Mouse (Mus musculus): ENCODE measurements around the gene Pdzd3.

The Pdzd3 gene

DNA sequence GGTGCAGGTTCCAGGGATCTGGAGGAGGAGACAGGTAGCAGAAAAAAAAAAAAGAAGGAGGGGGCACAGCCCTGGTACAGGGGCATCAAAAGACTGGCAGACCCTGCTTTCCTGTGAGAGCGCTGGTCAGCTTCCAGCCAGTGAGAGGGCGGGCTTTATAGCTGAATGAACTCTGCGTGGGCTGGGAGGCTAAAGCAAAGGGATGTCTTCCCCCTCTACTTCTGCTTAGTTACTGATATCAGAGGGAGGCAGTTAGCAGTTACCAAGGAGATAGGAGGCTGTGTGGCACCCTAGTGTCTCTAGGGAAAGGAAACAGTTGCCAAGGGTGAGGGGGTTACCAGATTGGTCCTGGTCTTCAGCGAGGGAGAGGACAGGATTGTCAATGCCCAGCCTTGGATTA, 826 bp downstream of the Pdzd3 start:
- DNase-seq (ENCODE audit: low spot score), result no peak

DNA sequence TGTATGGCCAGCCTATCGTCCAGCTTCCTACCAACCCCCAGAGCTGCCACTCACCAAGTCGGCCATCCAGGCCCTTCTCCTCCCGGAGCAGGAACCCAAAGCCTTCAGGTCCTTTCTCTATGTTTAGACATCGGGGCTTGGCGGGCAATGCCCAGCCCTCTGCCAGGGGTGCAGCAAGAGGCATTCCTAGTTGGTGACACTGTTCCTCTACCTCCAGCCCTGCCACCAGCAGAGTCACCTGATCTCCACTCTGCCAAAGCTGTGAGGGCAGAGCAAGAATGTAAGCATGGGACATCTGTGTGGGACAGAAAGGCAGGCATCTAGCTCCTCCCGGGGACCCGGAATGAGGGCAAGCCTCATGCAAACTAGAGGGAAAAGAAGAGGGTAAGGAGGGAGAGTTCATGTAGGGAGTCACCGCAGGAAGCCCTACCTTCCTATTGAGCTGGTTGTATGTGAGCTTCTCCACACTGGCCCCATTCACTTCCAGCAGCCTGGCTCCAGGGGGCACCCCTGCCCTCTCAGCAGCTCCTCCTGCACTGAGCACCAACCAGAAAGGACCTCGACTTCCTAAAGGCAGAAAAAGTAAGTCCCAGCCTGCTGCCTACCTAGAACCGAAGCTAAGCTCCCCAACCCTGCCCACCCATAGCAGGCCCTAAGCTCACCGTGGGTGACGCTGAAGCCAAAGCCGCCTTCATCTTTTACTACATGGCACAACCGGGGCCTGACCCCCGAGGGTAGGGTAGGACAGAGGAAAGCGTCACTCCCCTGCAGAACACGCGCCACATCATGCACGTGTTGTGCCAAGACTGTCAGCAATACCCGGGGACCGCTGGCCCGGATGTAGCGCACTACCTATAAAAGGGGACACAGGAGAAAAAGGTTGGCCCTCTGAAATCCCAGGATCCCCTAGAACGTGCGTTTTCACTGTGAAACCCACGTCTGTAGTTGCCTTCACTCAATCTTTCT, 1.8 kb downstream of the Pdzd3 start:
- DNase-seq (ENCODE audit: low spot score), result peak; percentile 77

DNA sequence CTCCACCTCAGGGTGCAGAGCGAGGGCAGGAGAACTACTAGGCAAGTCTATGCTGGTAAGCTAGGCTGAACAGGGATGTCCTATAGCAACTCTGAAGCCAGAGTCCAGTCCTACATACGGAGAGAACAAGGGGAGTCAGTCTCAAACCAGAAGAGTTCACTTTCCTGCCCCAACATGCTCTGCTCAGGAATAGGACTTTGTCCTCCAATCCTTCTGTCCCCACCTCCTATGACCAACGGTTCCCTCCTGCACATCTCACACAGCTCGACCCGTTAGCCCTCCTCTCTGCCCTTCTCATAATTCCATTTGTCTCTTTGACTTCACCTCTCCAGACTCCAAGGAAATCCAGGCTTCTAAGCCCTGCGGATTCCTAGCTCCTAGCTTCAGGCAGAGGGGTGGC, 3.4 kb downstream of the Pdzd3 start:
- no peak for DNase-seq (ENCODE audit: low spot score)

DNA sequence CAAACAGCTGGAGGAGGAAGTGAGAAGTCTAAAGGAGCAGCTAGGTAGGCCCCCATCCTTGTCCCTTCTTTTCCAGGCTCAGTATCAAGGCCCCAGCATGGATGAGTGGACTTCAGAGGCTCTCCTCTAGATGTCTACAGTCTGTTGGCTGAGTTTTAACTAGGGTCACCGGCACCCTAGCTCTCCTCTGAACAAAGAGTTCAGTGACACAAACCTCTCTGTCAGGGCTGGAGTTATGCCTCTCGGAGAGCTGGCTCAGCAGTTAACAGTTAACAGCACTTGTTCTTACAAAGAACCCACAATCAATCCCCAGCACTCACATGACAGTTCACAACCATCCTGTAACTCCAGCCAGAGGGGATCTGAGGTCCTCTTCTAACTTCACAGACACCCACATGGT, 7.7 kb downstream of the Pdzd3 start:
- no peak for DNase-seq (ENCODE audit: low spot score)

DNA sequence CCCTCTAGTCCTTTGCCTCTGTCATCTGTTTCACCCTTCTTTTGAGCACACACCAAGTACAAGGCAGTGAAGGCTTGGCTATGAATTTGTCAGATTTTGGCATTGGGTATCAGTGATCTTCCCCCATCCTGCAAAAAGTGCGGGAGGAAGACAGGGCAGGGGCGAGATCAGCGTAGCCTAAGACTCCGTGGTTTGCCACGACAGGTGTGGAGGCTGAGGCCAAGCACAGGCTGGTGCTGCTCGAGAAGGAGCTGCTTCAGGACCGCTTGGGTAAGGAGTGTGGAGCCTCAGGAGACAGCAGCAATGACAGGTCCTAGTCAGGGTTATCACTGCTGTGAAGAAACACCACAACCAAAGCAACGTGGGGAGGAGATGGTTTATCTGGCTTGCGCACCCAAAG, 9.9 kb downstream of the Pdzd3 start:
- no peak for DNase-seq (ENCODE audit: low spot score)

DNA sequence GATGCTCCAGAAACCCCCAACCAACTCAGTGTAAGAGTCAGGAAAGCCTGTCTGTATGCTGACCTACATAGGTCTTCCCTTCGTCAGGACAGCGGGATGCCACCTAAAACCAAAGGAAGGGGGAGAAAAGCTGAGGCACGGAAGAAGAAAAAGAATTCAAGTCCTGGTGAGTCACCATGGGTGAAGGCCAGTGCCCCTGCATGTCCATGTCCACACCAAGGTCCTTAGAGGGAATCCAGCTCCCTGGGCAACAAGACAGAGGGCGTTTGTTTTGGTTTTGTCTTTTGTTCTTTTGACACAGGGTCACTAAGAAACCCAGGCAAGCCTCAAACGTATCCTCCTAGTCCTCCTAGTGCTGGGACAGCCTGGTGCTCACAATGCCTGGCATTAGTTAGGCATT, 10.4 kb downstream of the Pdzd3 start:
- no peak for DNase-seq (ENCODE audit: low spot score)

DNA sequence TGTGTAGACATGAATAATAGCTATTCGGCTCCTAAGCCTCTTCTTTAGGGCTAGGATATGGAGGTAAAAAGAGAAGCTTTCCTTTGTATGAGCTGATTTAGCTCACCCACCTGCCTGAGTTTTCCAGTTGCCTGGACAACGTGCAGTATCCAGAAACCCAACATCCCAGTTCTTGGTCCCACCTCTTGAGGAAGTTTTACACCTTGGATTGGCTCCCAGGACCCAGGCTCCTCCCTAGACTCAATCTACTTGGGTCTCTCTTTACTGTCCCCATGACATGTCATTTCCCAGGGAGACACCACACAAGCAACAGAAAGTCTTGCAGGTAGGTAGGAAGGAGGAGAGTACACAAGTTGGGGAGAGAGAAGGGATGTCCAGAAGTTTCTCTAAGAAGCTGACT, 10.9 kb downstream of the Pdzd3 start, which contains the start of gene Ccdc153:
Gene Ccdc153 (plus strand): TSS at position 278 of the 400 bp plus-strand sequence.
- no peak for DNase-seq (ENCODE audit: low spot score)

DNA sequence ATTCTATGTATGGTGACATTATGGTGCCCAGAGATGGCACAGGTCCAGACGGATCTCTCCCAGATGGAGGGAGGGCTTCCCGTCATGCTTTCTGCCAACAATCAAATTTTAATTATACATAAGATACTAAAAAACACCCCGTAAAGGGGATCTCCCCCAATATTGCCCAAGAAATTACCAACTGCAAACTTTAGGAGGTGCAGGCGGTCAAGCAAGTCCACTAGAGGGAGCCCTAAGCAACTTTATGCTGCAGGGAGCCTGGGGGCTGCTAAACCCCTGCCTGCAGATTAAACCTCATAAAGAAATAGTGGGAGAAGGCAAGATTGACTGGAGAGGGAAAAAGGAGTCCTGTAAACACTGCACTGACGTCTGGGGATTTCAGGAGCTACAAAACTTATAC, 11.8 kb downstream of the Pdzd3 start:
- DNase-seq (ENCODE audit: low spot score), result no peak

DNA sequence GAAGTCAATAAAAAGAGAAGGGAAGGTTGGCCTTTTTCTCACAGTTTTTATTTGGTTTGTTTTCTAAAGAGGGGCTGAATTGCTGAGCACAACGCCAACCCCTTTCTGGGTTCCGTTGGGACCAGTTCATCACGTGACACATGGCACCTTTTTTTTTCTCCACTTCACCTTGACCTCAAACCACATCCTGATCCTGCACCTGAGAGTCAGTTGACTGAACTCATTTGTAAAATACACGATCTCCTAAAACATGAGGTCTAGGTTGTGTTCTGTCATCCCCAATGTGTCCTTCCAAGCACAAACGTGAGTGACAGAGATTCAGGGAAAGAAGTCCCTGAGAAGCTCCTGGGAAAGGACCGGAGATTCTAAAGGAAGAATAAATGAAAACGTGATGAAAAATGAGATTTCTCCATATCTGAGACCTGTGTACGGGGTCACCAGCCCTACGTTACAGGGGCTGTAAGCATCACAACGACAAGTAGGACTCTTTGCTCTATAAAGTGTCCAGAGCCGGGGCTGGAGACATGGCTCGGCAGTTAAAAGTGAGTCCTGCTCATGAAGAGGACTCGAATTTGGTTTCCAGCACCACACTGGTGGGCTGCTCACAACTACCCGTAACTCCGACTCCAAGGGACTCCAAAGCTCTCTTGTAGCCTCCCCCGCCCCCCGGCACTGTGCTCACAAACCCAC, 12.6 kb downstream of the Pdzd3 start:
- DNase-seq (ENCODE audit: low spot score), result no peak

DNA sequence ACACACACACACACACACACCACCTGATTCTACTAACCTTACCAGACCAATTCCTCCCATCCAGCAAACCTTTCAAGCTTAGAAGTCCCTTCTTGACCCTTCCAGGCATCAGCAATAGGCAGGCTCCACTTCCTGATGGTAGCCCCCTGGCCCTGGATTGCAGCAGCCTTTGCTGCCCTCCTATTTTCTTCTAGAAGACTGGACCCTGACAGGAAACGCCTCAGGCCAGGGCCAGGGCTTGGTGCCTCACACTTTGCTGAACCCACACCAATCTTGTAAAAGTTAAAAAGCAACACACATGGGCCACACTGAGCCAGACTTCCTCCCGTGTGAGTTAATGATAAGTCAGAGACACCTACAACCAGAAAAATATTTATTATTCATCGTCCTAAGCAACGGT, 14.1 kb downstream of the Pdzd3 start:
- no peak for DNase-seq (ENCODE audit: low spot score)

DNA sequence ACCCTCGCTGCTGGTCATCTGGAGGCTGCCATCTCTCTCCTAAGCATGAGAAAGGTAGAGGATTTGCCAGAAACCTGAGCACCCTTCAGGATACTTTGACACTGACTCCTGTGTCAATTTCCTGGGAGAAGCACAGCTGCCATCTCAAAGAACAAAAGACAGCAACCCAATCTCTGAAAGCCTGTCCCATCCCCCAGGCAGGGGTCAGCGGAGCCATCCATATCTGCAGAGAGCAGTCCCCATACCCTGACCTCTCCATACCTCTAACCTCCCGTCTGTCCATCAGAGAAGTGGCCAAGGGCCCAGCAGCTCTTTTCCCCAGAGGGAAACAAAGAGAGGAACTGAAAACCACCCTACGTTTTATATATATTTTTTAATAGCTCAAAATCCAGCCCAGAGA, 14.7 kb downstream of the Pdzd3 start:
- DNase-seq (ENCODE audit: low spot score), result no peak

DNA sequence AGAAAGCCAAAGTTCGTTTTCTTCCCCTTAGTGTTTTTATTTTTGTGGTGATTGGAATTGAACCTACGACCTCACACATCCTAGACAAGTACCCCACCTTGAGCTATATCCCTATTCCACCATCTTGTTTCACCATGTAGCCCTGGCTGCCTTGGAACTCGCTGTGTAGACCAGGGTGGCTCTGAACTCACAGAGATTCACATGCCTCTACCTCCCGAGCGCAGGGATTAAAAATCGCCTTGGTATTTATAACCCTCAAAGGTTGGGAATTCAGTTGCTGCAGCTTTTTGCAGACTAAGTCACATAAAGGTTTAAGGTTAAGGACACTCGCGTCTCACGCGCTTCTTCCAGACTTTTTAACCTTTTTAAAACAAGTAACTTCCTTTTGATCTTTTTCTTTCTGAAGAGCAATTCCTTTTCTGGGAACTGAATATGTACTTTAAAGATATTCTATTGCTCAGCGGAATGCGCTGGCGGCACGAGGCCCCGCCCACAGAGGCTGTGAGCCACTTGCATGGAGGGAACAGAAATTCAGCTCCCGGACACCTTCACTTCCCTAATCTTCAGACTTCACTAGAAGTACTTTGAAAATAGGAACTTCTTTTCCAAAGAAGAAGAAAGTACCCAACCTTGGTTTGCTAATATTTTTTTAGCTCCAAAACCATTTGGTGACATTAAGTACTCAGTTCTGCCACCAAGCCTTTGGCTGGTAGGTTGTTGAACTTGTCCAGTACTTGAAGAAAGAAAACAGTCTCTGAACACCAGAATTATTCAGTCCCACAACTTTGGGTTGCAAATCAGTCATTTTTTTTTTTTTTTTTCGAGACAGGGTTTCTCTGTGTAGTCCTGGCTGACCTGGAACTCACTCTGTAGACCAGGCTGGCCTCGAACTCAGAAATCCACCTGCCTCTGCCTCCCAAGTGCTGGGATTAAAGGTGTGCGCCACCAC, 16.5 kb downstream of the Pdzd3 start:
- DNase-seq (ENCODE audit: low spot score), result peak; percentile 73

DNA sequence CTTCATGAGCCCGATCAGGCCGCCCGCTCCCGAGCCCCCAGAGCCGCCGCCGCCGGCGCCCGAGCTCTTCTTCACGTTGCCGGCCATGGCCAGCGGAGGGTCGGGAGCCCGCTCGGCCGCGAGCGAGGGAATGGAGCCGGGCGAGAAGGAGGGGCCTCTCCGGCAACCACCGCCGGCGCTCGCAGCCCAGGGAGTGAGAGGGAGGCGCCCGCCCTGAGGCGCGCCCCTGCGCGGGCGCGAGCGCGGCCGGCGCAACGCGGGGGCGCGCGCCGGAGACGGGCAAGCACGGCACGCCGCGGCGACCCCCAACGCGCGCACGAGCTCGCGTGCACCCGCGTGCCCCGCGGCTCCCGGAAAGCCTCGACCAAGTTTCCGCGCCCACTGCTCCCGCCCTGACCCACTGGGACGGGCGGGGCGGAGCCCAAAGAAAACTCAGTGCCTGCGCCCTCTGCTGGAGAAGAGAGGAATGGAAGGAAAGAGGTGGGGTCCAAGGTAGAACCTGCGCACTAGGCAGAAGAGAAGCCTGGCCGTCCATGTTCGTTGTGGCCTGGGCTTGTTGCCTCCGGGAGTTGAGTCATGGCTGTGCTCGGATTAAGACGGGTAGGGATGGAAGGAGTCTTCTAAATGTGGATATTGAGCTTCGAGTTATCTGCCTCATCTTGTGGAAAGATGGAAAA, 17.3 kb downstream of the Pdzd3 start, which contains the start of gene Cbl:
Gene Cbl (minus strand): TSS at position 248 of the 677 bp plus-strand sequence.
- DNase-seq (ENCODE audit: low spot score), result peak; percentile 98

DNA sequence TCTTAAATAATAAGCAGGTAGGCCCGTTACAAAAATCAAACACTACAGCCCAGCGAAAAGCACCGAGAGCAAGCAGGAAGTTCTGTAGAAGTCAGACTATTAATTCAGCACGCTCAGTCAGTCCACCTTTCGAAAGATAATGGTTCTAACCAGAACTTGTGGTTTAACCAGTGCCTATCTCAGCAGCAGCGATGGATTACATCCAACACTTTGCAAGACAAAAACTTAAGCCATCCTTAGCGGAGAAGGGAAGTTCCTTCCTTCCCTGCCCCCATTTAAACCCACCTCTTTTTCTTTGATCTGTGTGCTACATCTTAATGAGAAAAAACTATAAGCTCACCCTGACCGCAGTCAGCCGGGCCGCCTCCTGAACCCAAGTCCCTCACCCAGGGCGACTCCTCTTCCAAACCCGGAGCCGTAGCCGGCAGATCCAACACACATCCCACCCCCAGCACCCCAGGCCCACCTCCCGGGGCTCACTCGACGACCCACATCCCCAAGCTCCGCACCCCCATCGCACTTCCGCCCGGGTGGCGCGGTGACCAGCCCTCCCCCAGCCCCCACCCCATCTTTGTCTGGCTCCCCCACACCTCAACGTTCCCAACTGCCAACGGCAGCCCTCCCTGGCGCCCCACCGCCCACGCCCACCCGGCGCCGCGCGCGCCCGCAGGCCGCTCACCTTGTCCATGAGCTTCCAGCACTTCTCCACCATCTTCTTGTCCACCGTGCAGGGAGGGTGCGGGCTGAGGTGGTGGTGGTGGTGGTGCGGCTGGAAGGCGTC, 18.1 kb downstream of the Pdzd3 start:
- no peak for DNase-seq (ENCODE audit: low spot score)

DNA sequence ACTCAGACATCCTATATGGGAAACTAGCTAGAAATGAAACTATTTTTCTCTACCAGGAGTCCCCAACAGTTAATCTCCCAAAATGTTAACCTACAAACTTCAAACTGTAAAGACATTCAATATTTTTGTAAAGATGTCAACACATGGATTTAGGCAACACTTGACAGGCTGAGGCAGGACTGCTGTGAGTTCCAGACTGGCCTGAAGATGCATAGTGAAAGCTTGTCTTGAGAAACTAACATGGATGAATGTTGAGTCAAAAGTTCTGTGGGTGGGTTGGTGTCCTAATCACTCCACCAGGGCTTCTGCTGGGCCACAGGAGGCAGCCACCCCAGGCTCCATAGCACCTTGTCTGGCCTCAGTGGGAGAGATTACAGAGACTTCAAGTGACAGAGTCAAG, 19.7 kb downstream of the Pdzd3 start:
- no peak for DNase-seq (ENCODE audit: low spot score)

DNA sequence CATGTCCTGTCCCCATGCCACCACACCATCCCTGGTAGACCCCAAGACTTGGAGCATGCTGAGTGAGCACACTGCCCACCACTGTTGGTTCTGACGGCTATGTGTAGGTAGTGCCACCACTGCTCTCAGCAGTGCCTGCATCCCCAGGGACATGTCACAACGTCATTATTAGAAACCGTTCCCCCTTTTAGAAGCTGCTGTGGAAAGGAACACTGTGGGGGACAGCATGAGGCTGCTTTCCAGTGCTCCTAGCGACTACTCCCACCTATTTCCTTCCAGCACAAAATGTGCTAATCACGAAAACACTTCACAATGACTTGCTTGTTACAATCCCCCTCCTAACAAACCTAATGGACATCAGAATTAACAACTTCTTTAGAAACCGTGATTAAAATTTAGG, 25.3 kb downstream of the Pdzd3 start:
- no peak for DNase-seq (ENCODE audit: low spot score)

DNA sequence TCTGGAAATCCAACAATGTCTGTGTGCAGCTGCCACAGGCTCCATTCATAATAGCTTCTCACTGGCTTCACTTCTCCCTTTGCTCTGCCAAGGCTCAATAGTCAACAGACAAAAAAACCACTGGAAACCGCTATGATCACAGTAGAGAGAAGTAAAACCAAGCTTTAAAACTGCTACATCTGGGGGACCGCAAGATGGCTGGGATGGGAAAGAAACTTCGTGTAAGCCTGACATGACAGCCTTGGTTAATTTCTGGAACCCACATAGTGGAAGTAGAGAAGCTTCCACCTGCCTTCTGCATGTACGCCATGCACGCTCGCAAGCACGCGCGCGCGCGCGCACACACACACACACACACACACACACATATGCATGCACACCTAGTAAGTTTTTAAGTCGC, 37.7 kb downstream of the Pdzd3 start:
- DNase-seq (ENCODE audit: low spot score), result no peak

DNA sequence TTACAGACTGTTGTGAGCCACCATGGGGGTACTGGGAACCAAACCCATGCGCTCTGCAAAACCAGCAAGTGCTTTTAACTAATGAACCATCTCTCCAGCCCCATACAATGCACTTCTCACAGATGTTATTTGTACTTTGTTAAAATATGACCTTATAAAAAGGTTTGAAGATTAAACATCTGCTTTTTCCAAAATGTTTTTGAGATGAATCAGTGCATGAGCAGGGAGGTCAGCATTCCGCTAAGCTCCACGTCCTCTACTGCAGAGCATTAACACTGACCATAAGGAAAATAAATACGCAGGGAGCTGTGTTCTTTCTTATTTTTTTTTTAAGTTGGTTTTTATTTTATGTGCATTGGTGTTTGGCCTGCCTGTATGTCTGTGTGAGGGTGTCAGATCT, 38.9 kb downstream of the Pdzd3 start:
- no peak for DNase-seq (ENCODE audit: low spot score)

DNA sequence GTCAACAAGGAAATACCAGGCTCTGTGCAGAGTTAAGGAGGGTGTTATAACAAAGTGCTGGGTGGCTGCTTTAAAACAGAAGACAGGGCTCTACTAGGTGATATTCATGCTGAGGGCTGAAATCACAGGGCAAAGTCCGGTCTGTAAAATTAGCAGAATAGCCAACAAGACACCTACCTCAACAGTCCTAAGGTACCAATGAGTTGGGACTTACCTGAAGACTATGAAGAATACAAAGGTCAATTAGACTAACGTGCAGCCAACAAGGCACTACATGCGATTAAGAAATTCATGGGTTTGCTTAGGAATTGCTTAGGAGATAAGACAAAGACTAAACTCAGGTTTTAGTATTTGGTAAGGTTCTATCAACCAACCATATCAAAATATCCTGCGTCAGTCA, 41.9 kb downstream of the Pdzd3 start:
- no peak for DNase-seq (ENCODE audit: low spot score)

DNA sequence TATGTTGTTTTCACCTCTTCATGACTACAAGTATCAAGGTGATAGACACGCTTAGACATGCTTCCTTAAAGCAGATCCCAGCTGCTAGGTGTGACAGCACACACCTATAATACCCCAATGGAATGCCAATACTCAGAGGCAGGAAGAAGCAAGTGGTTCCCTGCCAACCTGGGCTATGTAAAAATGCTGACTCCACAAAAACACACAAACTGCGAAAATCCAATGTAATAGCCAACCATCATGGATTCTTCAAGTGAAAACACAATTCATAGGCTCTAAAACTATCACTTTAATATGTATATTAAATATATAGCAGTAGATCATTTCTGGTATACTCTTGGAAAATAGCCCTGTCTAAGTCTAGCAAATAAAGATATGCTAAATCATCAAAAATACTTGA, 43.4 kb downstream of the Pdzd3 start:
- no peak for DNase-seq (ENCODE audit: low spot score)

DNA sequence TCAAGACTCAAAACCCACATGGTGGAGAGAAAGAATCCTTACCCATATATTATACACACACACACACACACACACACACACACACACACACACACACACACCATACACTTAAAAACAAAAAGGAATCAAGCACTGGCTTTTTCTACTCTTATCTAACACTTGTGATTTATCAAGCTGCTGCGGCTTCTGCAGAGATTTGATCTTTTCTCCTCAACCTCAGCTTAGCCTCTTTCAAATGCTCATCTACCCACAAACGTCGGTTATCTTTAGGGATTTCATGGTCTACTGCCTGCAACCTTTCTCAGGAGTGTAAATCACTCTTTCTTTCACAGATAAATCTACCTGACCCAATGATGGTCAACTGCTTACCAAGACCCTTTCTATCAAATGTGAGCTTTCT, 50.8 kb downstream of the Pdzd3 start:
- no peak for DNase-seq (ENCODE audit: low spot score)
